Mouse (Mus musculus) macrophage (primary cell): ENCODE data around the gene Smarca4. TPM values are rescaled to one million over a fixed set of nuclear protein-coding genes. Genes with fewer than 3 reads are reported as not detected.
"Not testable (repeated sequence)": the region's sequence is repeated elsewhere in the genome, so short reads cannot be mapped to it uniquely, and the experiment has no call there.

Experiments used
- H3K27ac ChIP-seq: fragments of 350-480 bp; formaldehyde crosslinking; 2 replicates; pipeline ENCODE4 v1.9.0; 2021
- H3K36me3 ChIP-seq: fragments of 350-480 bp; formaldehyde crosslinking; 2 replicates; pipeline ENCODE4 v1.9.0; 2021; ENCODE audit errors: inconsistent target
- H3K4me3 ChIP-seq: fragments of 350-480 bp; formaldehyde crosslinking; 2 replicates; pipeline ENCODE4 v1.9.0; 2021; ENCODE audit errors: inconsistent target
- H3K79me2 ChIP-seq: fragments of 350-480 bp; formaldehyde crosslinking; 2 replicates; pipeline ENCODE4 v1.9.0; 2021; ENCODE audit errors: inconsistent target
- WGBS: methylation state at CpG from one replicate; pipeline ENCODE4 v1.1.7; 2026; ENCODE audit warnings: inconsistent platforms; ENCODE audit not compliant: missing documents; 5-methylcytosine and 5-hydroxymethylcytosine counted together
- polyA plus RNA-seq: library from polyadenylated mRNA; stranded (reverse); fragments of 250-400 nt; gene quantifications from 3 replicates; pipeline ENCODE4 v1.2.4, GENCODE M21; 2018; ENCODE audit warnings: inconsistent platforms

Smarca4 gene
- polyA plus RNA-seq, 1 experiment from 2014 or later, result 76.6 TPM

DNA sequence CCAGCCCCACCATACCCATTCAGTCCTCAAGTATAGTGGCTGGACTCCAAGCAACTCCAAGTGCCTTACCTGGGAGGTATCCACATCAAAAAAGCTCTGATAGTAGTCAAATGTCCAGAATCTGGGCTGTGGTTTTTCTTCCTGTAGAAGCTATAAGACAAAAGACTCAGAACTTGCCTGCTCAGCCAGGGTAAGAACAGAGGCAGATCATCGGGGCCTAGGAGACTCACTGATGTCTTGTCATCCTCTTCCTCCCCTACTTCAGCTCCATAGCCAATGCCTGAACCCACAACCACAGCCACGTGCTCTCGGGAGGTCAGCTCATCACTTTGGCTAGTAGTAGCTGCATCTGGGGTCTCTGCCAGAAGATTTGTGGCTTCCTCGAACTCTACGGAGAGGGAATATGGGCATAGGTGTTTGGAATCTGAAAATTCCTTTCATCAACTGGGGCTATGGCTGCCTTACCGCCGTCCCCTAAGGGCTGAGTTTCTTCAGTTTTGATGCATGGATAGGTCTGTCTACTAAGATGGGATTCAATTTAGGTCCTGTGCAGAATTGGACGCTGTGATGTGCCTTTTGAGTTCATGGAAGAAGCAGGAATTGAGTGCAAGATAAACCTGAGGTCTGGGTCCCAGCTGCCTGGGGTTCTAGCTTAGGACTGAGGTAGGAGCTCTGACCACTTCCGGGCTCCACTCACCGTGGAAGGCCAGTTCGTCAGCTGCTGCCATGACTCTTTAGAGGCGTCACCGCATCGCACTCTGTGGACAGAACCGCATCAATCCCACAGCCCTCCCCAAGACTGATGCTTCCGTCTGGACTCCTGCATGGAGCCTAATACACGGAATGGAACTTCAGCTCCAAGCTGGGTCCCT lies 23.9 kb upstream of the Smarca4 start:
- 13% methylated on average over 17 of the region's 17 CpGs for WGBS
- peak overlapping the region; percentile 44 for H3K27ac ChIP-seq
- peaks cover 26% of the 10 kb centered on the region; the same call in 1 of the 2 replicates for H3K36me3 ChIP-seq
- H3K79me2 ChIP-seq, result peaks cover 31% of the 10 kb centered on the region
- H3K4me3 ChIP-seq, result peak overlapping the region; percentile 87

DNA sequence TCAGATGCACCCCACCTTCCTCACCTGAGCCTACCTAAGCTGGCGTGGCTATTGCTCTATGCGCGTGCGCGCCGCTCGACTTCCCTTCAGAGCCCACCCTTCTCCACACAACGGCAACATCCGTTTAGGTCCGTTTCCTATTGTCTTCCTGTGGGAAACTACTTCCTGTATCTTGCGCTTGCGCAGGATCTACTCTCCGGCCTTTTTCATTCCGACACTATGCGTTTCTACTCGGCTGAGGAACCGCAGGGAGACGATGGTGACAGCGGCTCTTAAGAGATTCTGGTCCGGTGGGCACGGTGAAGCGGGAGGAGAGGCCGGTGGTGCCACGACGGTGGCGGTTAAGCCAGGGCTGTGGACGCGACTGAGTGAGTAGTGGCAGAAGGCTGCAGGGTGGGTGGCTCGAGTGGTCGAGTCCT lies 23.3 kb upstream of the Smarca4 start, which contains the start of the genes Timm29 and Yipf2:
Gene Timm29 (plus strand): TSS at position 20 of the 419 bp plus-strand sequence.
Gene Yipf2 (minus strand): TSS at position 126 of the 419 bp plus-strand sequence.
- peak within 1 kb of the TSS; percentile 44 for H3K27ac ChIP-seq
- H3K79me2 ChIP-seq, result peaks cover 31% of the 10 kb centered on the region
- H3K36me3 ChIP-seq, result peaks cover 23% of the 10 kb centered on the region; the same call in 1 of the 2 replicates
- under 1% methylated on average over 30 of the region's 30 CpGs for WGBS
- peak within 1 kb of the TSS; percentile 87 for H3K4me3 ChIP-seq

DNA sequence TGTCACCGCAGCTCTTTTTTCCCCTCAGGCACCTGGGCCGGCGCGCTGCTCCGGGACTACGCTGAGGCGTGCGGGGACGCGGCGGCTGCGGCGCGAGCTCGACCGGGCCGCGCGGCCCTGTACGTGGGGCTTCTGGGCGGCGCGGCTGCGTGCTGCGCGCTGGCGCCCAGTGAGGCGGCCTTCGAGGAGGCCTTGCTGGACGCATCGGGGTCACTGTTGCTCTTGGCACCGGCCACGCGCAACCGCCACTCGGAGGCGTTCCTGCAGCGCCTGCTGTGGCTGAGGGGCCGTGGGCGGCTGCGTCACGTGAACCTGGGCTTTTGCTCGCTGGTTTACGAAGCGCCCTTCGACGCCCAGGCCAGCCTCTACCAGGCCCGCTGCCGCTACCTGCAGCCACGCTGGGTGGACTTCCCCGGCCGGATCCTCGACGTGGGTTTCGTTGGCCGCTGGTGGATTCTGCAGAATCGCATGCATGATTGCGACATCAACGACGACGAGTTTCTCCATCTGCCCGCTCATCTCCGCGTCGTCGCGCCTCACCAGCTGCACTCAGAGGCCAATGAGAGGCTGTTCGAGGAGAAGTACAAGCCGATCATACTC lies 22.7 kb upstream of the Smarca4 start:
- under 1% methylated on average over 63 of the region's 69 CpGs for WGBS
- H3K27ac ChIP-seq, result peak overlapping the region; percentile 44
- H3K36me3 ChIP-seq, result peaks cover 23% of the 10 kb centered on the region; the same call in 1 of the 2 replicates
- peaks cover 31% of the 10 kb centered on the region for H3K79me2 ChIP-seq
- peak overlapping the region; percentile 87 for H3K4me3 ChIP-seq

DNA sequence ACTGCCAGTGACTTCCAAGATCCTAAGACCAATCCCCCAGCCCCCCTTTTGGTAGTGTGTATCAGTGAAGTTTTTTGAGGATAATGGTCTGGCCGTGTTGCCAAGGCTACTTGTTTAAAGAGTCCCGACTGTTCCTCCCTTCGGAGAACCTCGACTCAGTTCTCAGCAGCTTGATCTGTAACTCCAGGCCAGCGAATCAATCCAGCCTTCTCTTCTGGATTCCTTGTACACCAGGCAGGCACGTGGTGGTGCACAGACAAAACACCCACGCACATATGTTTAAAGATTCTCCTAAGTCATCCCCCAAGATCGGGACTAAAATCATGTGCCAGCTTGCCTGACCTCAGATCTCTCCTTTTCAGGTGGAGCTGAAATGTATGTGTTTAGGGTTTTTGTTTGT lies 21.6 kb upstream of the Smarca4 start:
- not testable (repeated sequence) for H3K4me3 ChIP-seq, H3K27ac ChIP-seq
- WGBS, result 87% methylated on average over 8 of the region's 8 CpGs
- Histone ChIP-seq H3K79me2 (peaks cover 31% of the 10 kb centered on the region), H3K36me3 (peaks cover 14% of the 10 kb centered on the region; the same call in 1 of the 2 replicates)

DNA sequence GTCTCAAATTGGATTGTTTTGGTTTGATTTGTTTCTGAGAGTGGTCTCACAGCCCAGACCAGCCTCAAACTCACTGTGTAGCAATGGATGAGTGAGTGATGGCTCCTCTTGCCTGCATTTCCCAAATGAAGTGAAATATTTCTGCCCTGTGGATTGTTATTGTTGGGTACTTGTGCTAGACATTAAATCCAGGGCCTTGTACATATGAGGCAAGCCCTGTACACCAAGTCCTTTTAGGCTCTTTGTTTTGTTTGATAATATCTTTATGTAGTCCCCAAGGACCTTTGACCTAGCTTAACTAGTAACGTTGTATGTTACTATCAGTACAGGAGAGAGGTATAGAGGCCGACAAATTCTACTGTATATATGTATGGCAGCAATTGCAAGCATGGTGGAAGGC lies 21.1 kb upstream of the Smarca4 start:
- Histone ChIP-seq H3K36me3 (peaks cover 9% of the 10 kb centered on the region; the same call in 1 of the 2 replicates), H3K4me3 (no peak overlapping the region), H3K79me2 (peaks cover 31% of the 10 kb centered on the region), H3K27ac (no peak overlapping the region)
- 89% methylated on average over 2 of the region's 2 CpGs for WGBS

DNA sequence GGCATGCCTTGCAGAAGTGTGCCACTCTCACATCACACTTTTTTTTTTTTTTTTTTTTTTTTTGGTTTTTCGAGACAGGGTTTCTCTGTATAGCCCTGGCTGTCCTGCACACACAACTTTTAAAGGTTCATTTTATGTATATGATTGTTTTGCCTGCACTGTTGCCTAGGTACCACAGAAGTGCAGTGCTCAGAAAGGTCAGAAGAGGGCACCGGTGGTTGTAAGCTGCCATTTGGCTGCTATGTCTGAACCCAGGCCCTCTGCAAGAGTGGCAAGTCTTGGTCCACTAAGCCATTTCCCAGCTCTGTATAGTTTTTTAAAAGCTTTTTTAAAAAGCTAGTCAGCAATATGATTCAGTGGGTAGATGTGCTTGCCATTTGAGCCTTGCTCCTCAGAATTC lies 17.8 kb upstream of the Smarca4 start:
- Histone ChIP-seq H3K27ac (no peak overlapping the region), H3K4me3 (no peak overlapping the region), H3K79me2 (peaks cover 31% of the 10 kb centered on the region), H3K36me3 (no peaks in the 10 kb centered on the region)
- WGBS, result 58% methylated on average over 1 of the region's 2 CpGs

DNA sequence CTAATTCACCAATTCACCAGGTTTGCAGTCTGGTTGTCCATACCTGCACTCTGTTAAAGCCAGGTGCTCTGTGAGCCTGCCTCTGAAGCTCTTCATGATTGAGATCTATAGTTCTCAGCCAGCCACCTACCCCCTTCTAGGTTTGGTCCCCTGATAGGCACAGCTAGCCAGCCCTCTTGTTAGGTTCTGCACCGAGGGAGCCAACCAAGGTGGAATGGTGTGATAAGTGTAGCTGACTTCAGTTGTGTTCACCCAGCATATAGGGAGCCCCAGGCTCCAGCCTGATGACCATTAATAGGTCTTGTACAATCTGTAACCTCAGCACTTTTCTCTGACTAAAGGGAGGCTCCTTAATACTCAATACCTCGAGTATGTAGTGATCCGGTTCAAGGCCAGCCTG lies 15.8 kb upstream of the Smarca4 start:
- H3K4me3 ChIP-seq, result no peak overlapping the region
- H3K79me2 ChIP-seq, result peaks cover 13% of the 10 kb centered on the region
- no peak overlapping the region for H3K27ac ChIP-seq
- H3K36me3 ChIP-seq, result no peaks in the 10 kb centered on the region
- WGBS, result 93% methylated on average over 3 of the region's 3 CpGs

DNA sequence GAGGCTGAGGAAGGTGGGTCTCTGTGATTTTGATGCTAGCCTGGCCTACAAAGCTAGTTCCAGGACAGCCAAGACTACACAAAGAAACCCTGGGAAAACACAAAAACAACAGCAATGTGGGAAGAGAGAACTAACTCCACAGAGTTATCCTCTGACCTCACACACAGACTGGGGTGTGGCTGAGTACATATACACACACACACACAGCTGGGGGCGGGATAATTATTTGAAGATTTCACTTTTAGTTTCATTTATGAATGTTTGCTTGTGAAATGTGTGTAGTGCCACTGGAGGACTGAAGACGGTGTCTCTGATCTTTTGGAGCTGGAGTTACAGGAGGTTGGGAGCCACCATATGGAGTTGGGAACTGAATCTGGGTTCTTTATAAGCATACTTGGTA lies 14.9 kb upstream of the Smarca4 start:
- 62% methylated on average over 2 of the region's 2 CpGs for WGBS
- no peaks in the 10 kb centered on the region for H3K36me3 ChIP-seq
- H3K27ac ChIP-seq, result no peak overlapping the region
- H3K79me2 ChIP-seq, result peaks cover 4% of the 10 kb centered on the region; the same call in 1 of the 2 replicates
- no peak overlapping the region for H3K4me3 ChIP-seq

DNA sequence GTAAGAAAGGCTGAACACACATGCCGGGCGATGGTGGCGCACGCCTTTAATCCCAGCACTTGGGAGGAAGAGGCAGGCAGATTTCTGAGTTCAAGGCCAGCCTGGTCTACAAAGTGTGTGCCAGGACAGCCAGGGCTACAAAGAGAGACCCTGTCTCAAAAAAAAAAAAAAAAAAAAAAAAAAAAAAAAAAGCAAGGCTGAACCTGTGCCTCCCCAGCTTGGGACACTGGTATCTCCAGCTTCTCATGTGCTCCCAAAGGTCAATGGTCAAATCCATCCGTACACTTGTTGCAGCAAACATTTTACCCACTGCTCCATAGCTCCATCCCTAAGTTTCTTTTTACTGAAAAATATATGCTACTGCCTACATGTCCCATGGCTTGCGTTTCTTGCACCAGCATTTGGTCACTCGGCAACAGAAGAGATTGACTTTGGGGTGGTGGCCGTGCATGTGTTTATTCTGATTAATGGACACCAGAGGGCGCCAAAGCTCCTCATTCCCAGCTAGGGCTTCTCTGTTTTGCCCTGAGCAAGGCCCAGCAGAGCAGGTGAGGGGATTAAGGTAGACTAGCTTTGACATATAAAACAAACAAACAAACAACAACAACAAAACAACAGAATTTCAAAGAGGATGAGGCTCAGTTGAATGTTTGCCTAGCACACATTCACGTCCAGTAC lies 14.1 kb upstream of the Smarca4 start:
- no peaks in the 10 kb centered on the region for H3K79me2 ChIP-seq
- 52% methylated on average over 10 of the region's 10 CpGs for WGBS
- H3K36me3 ChIP-seq, result no peaks in the 10 kb centered on the region
- H3K27ac ChIP-seq, result no peak overlapping the region
- no peak overlapping the region for H3K4me3 ChIP-seq

DNA sequence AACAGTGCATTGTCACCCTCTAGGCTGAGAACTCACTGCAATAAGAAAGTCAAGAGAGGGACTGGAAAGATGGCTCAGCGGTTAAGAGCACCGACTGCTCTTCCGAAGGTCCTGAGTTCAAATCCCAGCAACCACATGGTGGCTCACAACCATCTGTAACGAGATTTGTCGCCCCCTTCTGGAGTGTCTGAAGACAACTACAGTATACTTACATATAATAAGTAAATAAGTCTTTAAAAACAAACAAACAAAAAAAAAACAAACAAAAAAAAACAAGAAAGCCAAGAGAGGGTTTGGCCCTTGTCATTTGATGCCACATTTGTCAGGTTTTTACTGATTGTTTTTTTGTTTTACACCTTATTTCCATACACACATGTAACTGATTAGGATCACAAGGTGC lies 11.8 kb upstream of the Smarca4 start:
- Histone ChIP-seq H3K36me3 (no peaks in the 10 kb centered on the region), H3K27ac (no peak overlapping the region), H3K79me2 (no peaks in the 10 kb centered on the region), H3K4me3 (no peak overlapping the region)
- WGBS, result 92% methylated on average over 4 of the region's 5 CpGs

DNA sequence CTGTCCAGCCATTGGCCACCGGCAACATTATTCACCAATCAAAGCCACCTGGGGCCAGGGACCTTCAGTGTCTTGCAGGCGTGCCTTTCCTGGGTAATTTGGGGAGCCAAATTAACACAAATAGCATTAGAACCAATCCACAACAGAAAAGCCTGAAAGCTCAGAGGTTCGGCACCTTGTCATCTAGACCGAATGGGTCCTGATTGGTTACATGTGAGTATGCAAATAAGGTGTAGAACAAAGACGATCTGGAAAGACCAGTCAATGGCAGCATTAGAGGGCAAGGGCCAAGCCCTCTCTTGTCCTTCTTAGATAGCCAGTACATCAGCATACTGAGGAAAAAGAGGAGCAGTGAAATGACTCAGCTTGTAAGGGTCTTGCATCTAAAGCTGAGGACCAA lies 10.1 kb upstream of the Smarca4 start:
- WGBS, result 98% methylated on average over 5 of the region's 5 CpGs
- no peaks in the 10 kb centered on the region for H3K36me3 ChIP-seq
- no peak overlapping the region for H3K27ac ChIP-seq
- H3K79me2 ChIP-seq, result no peaks in the 10 kb centered on the region
- no peak overlapping the region for H3K4me3 ChIP-seq

DNA sequence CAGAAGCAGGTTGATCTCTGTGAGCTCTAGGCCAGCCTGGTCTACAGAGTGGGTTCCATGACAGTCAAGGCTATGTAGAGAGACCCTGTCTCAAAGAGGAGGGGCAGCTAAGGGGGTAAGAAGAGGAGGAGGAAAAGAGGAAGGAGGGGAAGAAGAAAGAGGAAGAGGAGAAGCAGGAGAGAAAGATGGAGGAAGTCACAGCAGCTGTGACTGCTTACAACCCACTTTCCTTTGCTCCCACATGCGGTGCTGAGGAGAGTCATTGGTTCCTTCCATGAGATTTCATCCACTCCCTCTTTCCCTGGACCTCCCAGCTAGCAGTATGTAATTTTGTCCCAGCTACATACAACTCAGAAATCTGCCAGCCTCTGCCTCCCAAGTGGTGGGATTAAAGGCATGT lies 9.3 kb upstream of the Smarca4 start:
- no peak overlapping the region for H3K27ac ChIP-seq
- no peaks in the 10 kb centered on the region for H3K79me2 ChIP-seq
- no peaks in the 10 kb centered on the region for H3K36me3 ChIP-seq
- WGBS, result 14% methylated on average over 1 of the region's 1 CpGs
- no peak overlapping the region for H3K4me3 ChIP-seq

DNA sequence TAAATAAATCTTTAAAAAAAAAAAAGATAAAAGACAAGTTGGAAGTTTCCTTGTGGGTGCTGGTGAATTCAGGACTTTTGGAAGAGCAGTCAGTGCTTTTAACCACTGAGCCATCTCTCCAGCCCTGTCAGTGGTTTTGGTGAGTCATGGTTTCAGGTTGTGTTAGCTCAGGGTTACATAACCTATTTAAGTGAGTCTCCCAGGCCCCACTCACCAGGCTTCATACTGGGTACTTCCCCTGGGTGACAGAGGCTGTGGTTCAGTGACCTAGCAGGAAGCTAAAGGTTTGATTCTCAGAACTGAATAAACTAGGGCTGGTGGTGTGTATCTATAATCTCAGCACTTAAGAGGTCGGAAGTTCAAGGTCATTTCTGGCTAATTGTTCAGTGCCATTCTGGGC lies 6.1 kb upstream of the Smarca4 start:
- 14% methylated on average over 1 of the region's 1 CpGs for WGBS
- Histone ChIP-seq H3K27ac (no peak overlapping the region), H3K36me3 (no peaks in the 10 kb centered on the region)

DNA sequence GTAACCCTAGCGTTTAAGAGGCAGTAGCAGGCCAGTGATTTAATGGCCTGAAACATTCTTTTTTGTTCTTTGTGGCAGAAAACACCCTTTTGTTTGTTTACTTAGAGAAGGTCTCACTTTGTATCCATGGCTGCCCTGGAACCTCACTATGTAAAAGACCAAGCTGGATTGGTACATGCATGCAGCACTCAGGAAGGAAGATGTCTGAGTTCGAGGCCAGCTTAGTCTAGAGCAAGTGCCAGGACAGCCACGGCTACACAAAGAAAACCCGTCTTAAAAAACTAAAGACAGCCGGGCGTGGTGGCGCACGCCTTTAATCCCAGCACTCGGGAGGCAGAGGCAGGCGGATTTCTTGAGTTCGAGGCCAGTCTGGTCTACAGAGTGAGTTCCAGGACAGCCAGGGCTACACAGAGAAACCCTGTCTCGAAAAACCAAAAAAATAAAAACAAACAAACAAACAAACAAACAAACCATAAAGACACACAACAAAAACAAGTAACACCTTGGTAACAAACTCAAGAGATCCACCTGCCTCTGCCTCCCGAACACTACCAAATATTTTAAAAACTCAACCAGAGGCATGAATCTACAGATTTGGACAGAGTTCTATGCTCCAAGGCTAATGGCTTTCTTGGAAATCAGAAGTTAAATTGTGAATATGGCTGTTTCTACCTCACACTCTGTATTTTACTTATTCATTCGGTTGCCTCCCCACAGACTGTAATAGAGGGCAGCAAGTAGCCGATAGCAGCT lies 929 bp upstream of the Smarca4 start:
- Histone ChIP-seq H3K36me3 (no peaks in the 10 kb centered on the region), H3K27ac (peak overlapping the region; percentile 84), H3K79me2 (peaks cover 36% of the 10 kb centered on the region), H3K4me3 (peak overlapping the region; percentile 73)
- 76% methylated on average over 14 of the region's 15 CpGs for WGBS

More for the DNA sequence above, 6.1 kb upstream of the Smarca4 start:
- Histone ChIP-seq H3K79me2 (no peaks in the 10 kb centered on the region), H3K4me3 (no peak overlapping the region)
